Mouse (Mus musculus): ENCODE measurements at regions not wholly inside any gene's neighbourhood (a gene's known extent, or its start where the extent isn't known, plus 50 kb on each side); places are given as distances from the start of the nearest gene placed in this dataset.

- Histone ChIP-seq H3K4me3 (replicated peaks; ENCODE audit: low read depth, low read length) (no peak overlapping the region), H3K4me2 (ENCODE audit: low read length) (no peak overlapping the region), H3K36me3 (ENCODE audit: control insufficient read depth, insufficient read depth, low read length) (no peaks in the 10 kb centered on the region), H3K9me3 (ENCODE audit: control insufficient read depth, low read length) (no peaks in the 10 kb centered on the region), H3K27ac (replicated peaks; ENCODE audit: low read depth, low read length) (no peak overlapping the region), H3K27me3 (ENCODE audit: control insufficient read depth, insufficient read depth, low read length) (no peaks in the 10 kb centered on the region), H3K9ac (replicated peaks; ENCODE audit: low read length) (no peak overlapping the region), H3K4me1 (ENCODE audit: control insufficient read depth, insufficient read depth, low read length) (no peaks in the 10 kb centered on the region)
- DNase-seq (no peak), ATAC-seq (ENCODE audit: low FRiP score, low TSS enrichment) (no peak)
- 87% methylated on average over 2 of the region's 2 CpGs for WGBS
Observed at GRCm38 (mm10) chr13:29136231-29136630, 182.7 kb upstream of the Sox4 start.

- Histone ChIP-seq H3K9me3 (ENCODE audit: control insufficient read depth, low read length) (no peaks in the 10 kb centered on the region), H3K27me3 (ENCODE audit: control insufficient read depth, insufficient read depth, low read length) (no peaks in the 10 kb centered on the region), H3K36me3 (ENCODE audit: control insufficient read depth, insufficient read depth, low read length) (no peaks in the 10 kb centered on the region), H3K9ac (replicated peaks; ENCODE audit: low read length) (no peak overlapping the region), H3K27ac (replicated peaks; ENCODE audit: low read depth, low read length) (no peak overlapping the region), H3K4me2 (ENCODE audit: low read length) (no peak overlapping the region), H3K4me3 (replicated peaks; ENCODE audit: low read depth, low read length) (no peak overlapping the region), H3K4me1 (ENCODE audit: control insufficient read depth, insufficient read depth, low read length) (peaks cover 8% of the 10 kb centered on the region)
- ATAC-seq (ENCODE audit: low FRiP score, low TSS enrichment) (no peak), DNase-seq (no peak)
Observed at GRCm38 (mm10) chr13:29127499-29127898, 174.0 kb upstream of the Sox4 start.

GRCm38 (mm10) chr13:29123477-29123876, 170.0 kb upstream of the Sox4 start:
- H3K4me1 ChIP-seq (ENCODE audit: control insufficient read depth, insufficient read depth, low read length) = peaks cover 8% of the 10 kb centered on the region
- H3K9ac ChIP-seq (replicated peaks; ENCODE audit: low read length) = no peak overlapping the region
- H3K9me3 ChIP-seq (ENCODE audit: control insufficient read depth, low read length) = no peaks in the 10 kb centered on the region
- H3K36me3 ChIP-seq (ENCODE audit: control insufficient read depth, insufficient read depth, low read length) = no peaks in the 10 kb centered on the region
- H3K4me2 ChIP-seq (ENCODE audit: low read length) = no peak overlapping the region
- WGBS = 67% methylated on average over 7 of the region's 7 CpGs
- DNase-seq (peak; percentile 34), ATAC-seq (ENCODE audit: low FRiP score, low TSS enrichment) (no peak; the same call in 1 of the 2 replicates)
- H3K27ac ChIP-seq (replicated peaks; ENCODE audit: low read depth, low read length) = peak overlapping the region; percentile 37; the same call in 1 of the 2 replicates
- H3K4me3 ChIP-seq (replicated peaks; ENCODE audit: low read depth, low read length) = no peak overlapping the region
- H3K27me3 ChIP-seq (ENCODE audit: control insufficient read depth, insufficient read depth, low read length) = no peaks in the 10 kb centered on the region

- 86% methylated on average over 5 of the region's 5 CpGs for WGBS
- H3K36me3 ChIP-seq (ENCODE audit: control insufficient read depth, insufficient read depth, low read length) = no peaks in the 10 kb centered on the region
- H3K4me3 ChIP-seq (replicated peaks; ENCODE audit: low read depth, low read length) = no peak overlapping the region
- H3K27me3 ChIP-seq (ENCODE audit: control insufficient read depth, insufficient read depth, low read length) = no peaks in the 10 kb centered on the region
- ATAC-seq (ENCODE audit: low FRiP score, low TSS enrichment) = no peak
- H3K9ac ChIP-seq (replicated peaks; ENCODE audit: low read length) = no peak overlapping the region
- peaks cover 8% of the 10 kb centered on the region for H3K4me1 ChIP-seq (ENCODE audit: control insufficient read depth, insufficient read depth, low read length)
- no peak overlapping the region for H3K4me2 ChIP-seq (ENCODE audit: low read length)
- no peaks in the 10 kb centered on the region for H3K9me3 ChIP-seq (ENCODE audit: control insufficient read depth, low read length)
- no peak overlapping the region for H3K27ac ChIP-seq (replicated peaks; ENCODE audit: low read depth, low read length)
- no peak for DNase-seq
Observed at GRCm38 (mm10) chr13:29121121-29121520, 167.6 kb upstream of the Sox4 start.

GRCm38 (mm10) chr13:29119357-29119756, 165.8 kb upstream of the Sox4 start:
- WGBS = 97% methylated on average over 1 of the region's 1 CpGs
- DNase-seq = no peak
- H3K27ac ChIP-seq (replicated peaks; ENCODE audit: low read depth, low read length) = no peak overlapping the region
- no peaks in the 10 kb centered on the region for H3K9me3 ChIP-seq (ENCODE audit: control insufficient read depth, low read length)
- H3K9ac ChIP-seq (replicated peaks; ENCODE audit: low read length) = no peak overlapping the region
- no peak for ATAC-seq (ENCODE audit: low FRiP score, low TSS enrichment)
- H3K4me3 ChIP-seq (replicated peaks; ENCODE audit: low read depth, low read length) = no peak overlapping the region
- peaks cover 8% of the 10 kb centered on the region for H3K4me1 ChIP-seq (ENCODE audit: control insufficient read depth, insufficient read depth, low read length)
- H3K4me2 ChIP-seq (ENCODE audit: low read length) = no peak overlapping the region
- H3K36me3 ChIP-seq (ENCODE audit: control insufficient read depth, insufficient read depth, low read length) = no peaks in the 10 kb centered on the region
- no peaks in the 10 kb centered on the region for H3K27me3 ChIP-seq (ENCODE audit: control insufficient read depth, insufficient read depth, low read length)

GRCm38 (mm10) chr13:29114998-29115495, 161.5 kb upstream of the Sox4 start:
- no peaks in the 10 kb centered on the region for H3K27me3 ChIP-seq (ENCODE audit: control insufficient read depth, insufficient read depth, low read length)
- WGBS = 78% methylated on average over 3 of the region's 3 CpGs
- no peaks in the 10 kb centered on the region for H3K36me3 ChIP-seq (ENCODE audit: control insufficient read depth, insufficient read depth, low read length)
- H3K4me2 ChIP-seq (ENCODE audit: low read length) = no peak overlapping the region
- DNase-seq = no peak
- no peaks in the 10 kb centered on the region; the same call in 1 of the 2 replicates for H3K9me3 ChIP-seq (ENCODE audit: control insufficient read depth, low read length)
- H3K4me1 ChIP-seq (ENCODE audit: control insufficient read depth, insufficient read depth, low read length) = no peaks in the 10 kb centered on the region
- ATAC-seq (ENCODE audit: low FRiP score, low TSS enrichment) = no peak
- H3K27ac ChIP-seq (replicated peaks; ENCODE audit: low read depth, low read length) = no peak overlapping the region
- H3K9ac ChIP-seq (replicated peaks; ENCODE audit: low read length) = no peak overlapping the region
- no peak overlapping the region for H3K4me3 ChIP-seq (replicated peaks; ENCODE audit: low read depth, low read length)

- 89% methylated on average over 5 of the region's 5 CpGs for WGBS
- no peaks in the 10 kb centered on the region for H3K27me3 ChIP-seq (ENCODE audit: control insufficient read depth, insufficient read depth, low read length)
- no peak for ATAC-seq (ENCODE audit: low FRiP score, low TSS enrichment)
- no peaks in the 10 kb centered on the region for H3K36me3 ChIP-seq (ENCODE audit: control insufficient read depth, insufficient read depth, low read length)
- no peak for DNase-seq
- no peak overlapping the region for H3K27ac ChIP-seq (replicated peaks; ENCODE audit: low read depth, low read length)
- H3K4me2 ChIP-seq (ENCODE audit: low read length) = no peak overlapping the region
- no peaks in the 10 kb centered on the region for H3K4me1 ChIP-seq (ENCODE audit: control insufficient read depth, insufficient read depth, low read length)
- no peak overlapping the region for H3K9ac ChIP-seq (replicated peaks; ENCODE audit: low read length)
- H3K4me3 ChIP-seq (replicated peaks; ENCODE audit: low read depth, low read length) = no peak overlapping the region
- no peaks in the 10 kb centered on the region; the same call in 1 of the 2 replicates for H3K9me3 ChIP-seq (ENCODE audit: control insufficient read depth, low read length)
Observed at GRCm38 (mm10) chr13:29110127-29110526, 156.6 kb upstream of the Sox4 start.

GRCm38 (mm10) chr13:29109064-29109856, 155.7 kb upstream of the Sox4 start:
- Histone ChIP-seq H3K4me2 (ENCODE audit: low read length) (no peak overlapping the region), H3K27ac (replicated peaks; ENCODE audit: low read depth, low read length) (no peak overlapping the region), H3K9me3 (ENCODE audit: control insufficient read depth, low read length) (no peaks in the 10 kb centered on the region; the same call in 1 of the 2 replicates), H3K4me3 (replicated peaks; ENCODE audit: low read depth, low read length) (no peak overlapping the region), H3K27me3 (ENCODE audit: control insufficient read depth, insufficient read depth, low read length) (no peaks in the 10 kb centered on the region), H3K4me1 (ENCODE audit: control insufficient read depth, insufficient read depth, low read length) (no peaks in the 10 kb centered on the region), H3K36me3 (ENCODE audit: control insufficient read depth, insufficient read depth, low read length) (no peaks in the 10 kb centered on the region), H3K9ac (replicated peaks; ENCODE audit: low read length) (no peak overlapping the region)
- ATAC-seq (ENCODE audit: low FRiP score, low TSS enrichment) (no peak), DNase-seq (peak; percentile 24)
- 71% methylated on average over 18 of the region's 18 CpGs for WGBS

- ATAC-seq (ENCODE audit: low FRiP score, low TSS enrichment) = no peak
- no peak overlapping the region for H3K4me3 ChIP-seq (replicated peaks; ENCODE audit: low read depth, low read length)
Observed at GRCm38 (mm10) chr13:29108214-29108613, 154.7 kb upstream of the Sox4 start.

More at GRCm38 (mm10) chr13:29108214-29108613, 154.7 kb upstream of the Sox4 start:
- Histone ChIP-seq H3K27ac (replicated peaks; ENCODE audit: low read depth, low read length) (no peak overlapping the region), H3K9me3 (ENCODE audit: control insufficient read depth, low read length) (no peaks in the 10 kb centered on the region; the same call in 1 of the 2 replicates), H3K36me3 (ENCODE audit: control insufficient read depth, insufficient read depth, low read length) (no peaks in the 10 kb centered on the region), H3K27me3 (ENCODE audit: control insufficient read depth, insufficient read depth, low read length) (no peaks in the 10 kb centered on the region), H3K4me1 (ENCODE audit: control insufficient read depth, insufficient read depth, low read length) (no peaks in the 10 kb centered on the region), H3K9ac (replicated peaks; ENCODE audit: low read length) (no peak overlapping the region), H3K4me2 (ENCODE audit: low read length) (no peak overlapping the region)
- no peak for DNase-seq
- 95% methylated on average over 6 of the region's 6 CpGs for WGBS
